Mouse (Mus musculus): ENCODE results near the gene Cdc14a.

- TF ChIP-seq CTCF (conservative IDR thresholded peaks at IDR 0.05; ENCODE audit: low read length) (no peak), POU5F1 (IDR thresholded peaks at IDR 0.05; ENCODE audit: borderline replicate concordance, low read length) (no peak)
Measured at GRCm38 (mm10) chr3:116408856-116409255, 15.0 kb downstream of the Cdc14a start.

All from E14TG2a.4 (cell line).